Mouse (Mus musculus): ENCODE results near the gene Gm49383. TPM values are rescaled to one million over a fixed set of nuclear protein-coding genes. Genes with fewer than 3 reads are reported as not detected.
A peak's percentile ranks its signal among the peaks of the same experiment; 100 is the strongest.

The Gm49383 gene
- total and polyA plus RNA-seq, 3 experiments, result 1.00 to 3.1 (median 2.2) TPM

- H3K79me2 ChIP-seq (replicated peaks; ENCODE audit: control insufficient read depth, insufficient read depth, low read length), result no peaks in the 10 kb centered on the region
- no peak overlapping the region for H3K27ac ChIP-seq
- no peak overlapping the region for H3K9ac ChIP-seq (ENCODE audit: low read depth, low read length)
- TF ChIP-seq EP300 (IDR thresholded peaks at IDR 0.05; ENCODE audit: insufficient read depth, low read depth, low read length) (no peak), POLR2A (IDR thresholded peaks at IDR 0.05; ENCODE audit: insufficient read depth, low read depth, low read length) (no peak), CTCF (IDR thresholded peaks at IDR 0.05) (no peak)
- DNase-seq, result no peak
- H3K4me1 ChIP-seq (ENCODE audit: control insufficient read depth, insufficient read depth, low read length), result no peaks in the 10 kb centered on the region
- H3K27me3 ChIP-seq (ENCODE audit: control insufficient read depth, insufficient read depth, low read length), result no peaks in the 10 kb centered on the region
- 90% methylated on average over 6 of the region's 6 CpGs for WGBS
- no peaks in the 10 kb centered on the region for H3K36me3 ChIP-seq (ENCODE audit: control insufficient read depth, insufficient read depth, low read length)
- intact Hi-C loops (cut with DNase I), result no loop called here
- H3K4me3 ChIP-seq, result no peak overlapping the region
Measured at GRCm38 (mm10) chr12:69235782-69236181, 38.9 kb upstream of the Gm49383 start.

- Histone ChIP-seq H3K27me3 (ENCODE audit: control insufficient read depth, insufficient read depth, low read length) (no peaks in the 10 kb centered on the region), H3K4me1 (ENCODE audit: control insufficient read depth, insufficient read depth, low read length) (no peaks in the 10 kb centered on the region), H3K79me2 (replicated peaks; ENCODE audit: control insufficient read depth, insufficient read depth, low read length) (no peaks in the 10 kb centered on the region), H3K9ac (ENCODE audit: low read depth, low read length) (no peak overlapping the region), H3K27ac (no peak overlapping the region), H3K4me3 (no peak overlapping the region), H3K36me3 (ENCODE audit: control insufficient read depth, insufficient read depth, low read length) (no peaks in the 10 kb centered on the region)
- DNase-seq, result no peak
- no peak for TF ChIP-seq EP300 (IDR thresholded peaks at IDR 0.05; ENCODE audit: insufficient read depth, low read depth, low read length)
- TF ChIP-seq POLR2A (IDR thresholded peaks at IDR 0.05; ENCODE audit: insufficient read depth, low read depth, low read length), result no peak
- peak; percentile 35 for TF ChIP-seq CTCF (IDR thresholded peaks at IDR 0.05)
- WGBS, result 71% methylated on average over 2 of the region's 2 CpGs
- intact Hi-C loops (cut with DNase I), result loop anchor here (2.0 to 5.0 kb wide), 2 partner anchors 14 to 42 kb away; no protein-coding TSS in a partner anchor
Measured at GRCm38 (mm10) chr12:69229251-69229650, 32.3 kb upstream of the Gm49383 start.

- intact Hi-C loops (cut with DNase I), result loop anchor here (2.0 to 5.0 kb wide), 2 partner anchors 15 to 41 kb away; no protein-coding TSS in a partner anchor
- peak within 1 kb of the TSS; percentile 61 for H3K9ac ChIP-seq (ENCODE audit: low read depth, low read length)
- peak within 1 kb of the TSS; percentile 64 for H3K27ac ChIP-seq
- H3K36me3 ChIP-seq (ENCODE audit: control insufficient read depth, insufficient read depth, low read length), result no peaks in the 10 kb centered on the region
- H3K27me3 ChIP-seq (ENCODE audit: control insufficient read depth, insufficient read depth, low read length), result no peaks in the 10 kb centered on the region
- peak within 1 kb of the TSS; percentile 79 for H3K4me3 ChIP-seq
- under 1% methylated on average over 37 of the region's 37 CpGs for WGBS
- H3K79me2 ChIP-seq (replicated peaks; ENCODE audit: control insufficient read depth, insufficient read depth, low read length), result no peaks in the 10 kb centered on the region
- TF ChIP-seq POLR2A (IDR thresholded peaks at IDR 0.05; ENCODE audit: insufficient read depth, low read depth, low read length), result peak; percentile 59; the same call in 1 of the 2 replicates
- TF ChIP-seq CTCF (IDR thresholded peaks at IDR 0.05), result no peak
- TF ChIP-seq EP300 (IDR thresholded peaks at IDR 0.05; ENCODE audit: insufficient read depth, low read depth, low read length), result no peak
- no peaks in the 10 kb centered on the region for H3K4me1 ChIP-seq (ENCODE audit: control insufficient read depth, insufficient read depth, low read length)
- DNase-seq, result peak; percentile 90 to 95
Measured at GRCm38 (mm10) chr12:69227776-69228466, 31.0 kb upstream of the Gm49383 start, which contains the start of gene Pole2. TSS of gene Pole2 (minus strand) at chr12:69228195.

- Histone ChIP-seq H3K27me3 (ENCODE audit: control insufficient read depth, insufficient read depth, low read length) (no peaks in the 10 kb centered on the region), H3K79me2 (replicated peaks; ENCODE audit: control insufficient read depth, insufficient read depth, low read length) (no peaks in the 10 kb centered on the region), H3K27ac (no peak overlapping the region), H3K36me3 (ENCODE audit: control insufficient read depth, insufficient read depth, low read length) (no peaks in the 10 kb centered on the region), H3K4me1 (ENCODE audit: control insufficient read depth, insufficient read depth, low read length) (no peaks in the 10 kb centered on the region), H3K4me3 (no peak overlapping the region), H3K9ac (ENCODE audit: low read depth, low read length) (no peak overlapping the region)
- intact Hi-C loops (cut with DNase I), result no loop called here
- DNase-seq, result no peak
- WGBS, result 92% methylated on average over 19 of the region's 19 CpGs
- TF ChIP-seq CTCF (IDR thresholded peaks at IDR 0.05) (no peak), EP300 (IDR thresholded peaks at IDR 0.05; ENCODE audit: insufficient read depth, low read depth, low read length) (no peak), POLR2A (IDR thresholded peaks at IDR 0.05; ENCODE audit: insufficient read depth, low read depth, low read length) (no peak)
Measured at GRCm38 (mm10) chr12:69220613-69221277, 23.8 kb upstream of the Gm49383 start.

- no peak overlapping the region for H3K4me3 ChIP-seq
- H3K27ac ChIP-seq, result no peak overlapping the region
- 87% methylated on average over 7 of the region's 7 CpGs for WGBS
- DNase-seq, result no peak
- H3K79me2 ChIP-seq (replicated peaks; ENCODE audit: control insufficient read depth, insufficient read depth, low read length), result no peaks in the 10 kb centered on the region
- no peaks in the 10 kb centered on the region for H3K36me3 ChIP-seq (ENCODE audit: control insufficient read depth, insufficient read depth, low read length)
- intact Hi-C loops (cut with DNase I), result no loop called here
- no peaks in the 10 kb centered on the region for H3K27me3 ChIP-seq (ENCODE audit: control insufficient read depth, insufficient read depth, low read length)
- no peaks in the 10 kb centered on the region for H3K4me1 ChIP-seq (ENCODE audit: control insufficient read depth, insufficient read depth, low read length)
- TF ChIP-seq POLR2A (IDR thresholded peaks at IDR 0.05; ENCODE audit: insufficient read depth, low read depth, low read length) (no peak), EP300 (IDR thresholded peaks at IDR 0.05; ENCODE audit: insufficient read depth, low read depth, low read length) (no peak), CTCF (IDR thresholded peaks at IDR 0.05) (no peak)
- no peak overlapping the region for H3K9ac ChIP-seq (ENCODE audit: low read depth, low read length)
Measured at GRCm38 (mm10) chr12:69216587-69216986, 19.7 kb upstream of the Gm49383 start.

Data from heart, adult 2 months (tissue).